Mouse (Mus musculus) lung, adult 2 months (tissue): ENCODE results near the gene Cdc42se2.

Experiments used
- CTCF ChIP-seq: fragments of 200-500 bp; IDR thresholded peaks from 2 replicates; pipeline ENCODE4 v1.5.1; 2011; ENCODE audit warnings: mild to moderate bottlenecking, low read length, control low read depth; ENCODE audit not compliant: insufficient read depth
- POLR2A ChIP-seq: fragments of 200-500 bp; IDR thresholded peaks from 2 replicates; pipeline ENCODE4 v1.6.1; 2011; ENCODE audit warnings: low read depth, mild to moderate bottlenecking, control low read depth, low read length, borderline replicate concordance; ENCODE audit errors: extremely low read depth

GRCm38 (mm10) chr11:54808177-54808576, 20.7 kb upstream of the Cdc42se2 start:
- TF ChIP-seq POLR2A (no peak), CTCF (no peak)
